Mouse (Mus musculus): ENCODE measurements around the gene Atp5k.
A peak's percentile ranks its signal among the peaks of the same experiment; 100 is the strongest.

DNA sequence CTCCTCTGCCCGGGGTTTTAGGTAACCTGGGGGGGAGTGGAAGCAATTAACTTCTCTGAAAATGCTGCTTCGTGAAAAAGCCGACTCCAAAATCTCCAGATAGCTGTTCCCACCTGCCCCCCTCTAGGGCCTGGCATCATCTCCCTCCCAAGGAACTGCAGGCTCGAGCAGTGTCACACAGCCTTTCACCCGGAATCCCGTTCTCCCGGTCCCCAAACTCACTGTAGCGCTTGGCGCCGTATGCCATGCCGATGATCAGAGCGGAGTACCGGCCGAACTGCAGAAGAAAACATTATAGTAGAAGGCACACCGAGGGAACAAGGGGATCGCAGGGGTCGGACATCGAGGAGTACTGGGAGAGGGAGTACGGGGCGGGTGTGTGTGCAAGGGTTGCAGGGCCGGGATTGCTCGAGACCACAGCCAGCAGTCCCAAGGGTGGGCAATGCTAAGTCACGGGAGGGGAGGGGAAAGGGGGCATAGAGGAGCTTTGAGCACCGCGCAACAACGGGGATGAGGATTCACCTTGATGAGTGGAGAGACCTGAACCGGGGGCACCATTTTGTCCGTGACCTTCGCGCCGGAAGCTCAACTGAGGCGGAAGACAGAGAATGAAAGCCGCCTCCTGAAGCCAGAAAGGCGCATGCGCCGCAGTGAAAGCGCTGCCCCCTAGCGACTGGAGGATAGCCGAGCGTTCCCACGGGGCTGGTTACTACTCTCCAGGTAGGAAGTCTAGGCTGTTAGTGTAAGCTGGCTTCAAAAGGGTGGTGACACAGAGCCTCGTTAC is at the start of gene Atp5k:
- TF ChIP-seq CTCF (IDR thresholded peaks at IDR 0.05; ENCODE audit: borderline replicate concordance, control insufficient read depth, extremely low read depth, insufficient read depth, low read length, poor library complexity) (peak; percentile 85), POLR2A (IDR thresholded peaks at IDR 0.05; ENCODE audit: control insufficient read depth, extremely low read depth, insufficient read depth, low read length, poor library complexity) (peak; percentile 57)
